Mouse (Mus musculus): ENCODE results near the gene Gng12. TPM values are rescaled to one million over a fixed set of nuclear protein-coding genes. Genes with fewer than 3 reads are reported as not detected.
A peak's percentile ranks its signal among the peaks of the same experiment; 100 is the strongest.
"Not testable (repeated sequence)": the region's sequence is repeated elsewhere in the genome, so short reads cannot be mapped to it uniquely, and the experiment has no call there.

The Gng12 gene
- total and polyA plus RNA-seq, 2 experiments: 14.1 to 24.4 TPM

DNA sequence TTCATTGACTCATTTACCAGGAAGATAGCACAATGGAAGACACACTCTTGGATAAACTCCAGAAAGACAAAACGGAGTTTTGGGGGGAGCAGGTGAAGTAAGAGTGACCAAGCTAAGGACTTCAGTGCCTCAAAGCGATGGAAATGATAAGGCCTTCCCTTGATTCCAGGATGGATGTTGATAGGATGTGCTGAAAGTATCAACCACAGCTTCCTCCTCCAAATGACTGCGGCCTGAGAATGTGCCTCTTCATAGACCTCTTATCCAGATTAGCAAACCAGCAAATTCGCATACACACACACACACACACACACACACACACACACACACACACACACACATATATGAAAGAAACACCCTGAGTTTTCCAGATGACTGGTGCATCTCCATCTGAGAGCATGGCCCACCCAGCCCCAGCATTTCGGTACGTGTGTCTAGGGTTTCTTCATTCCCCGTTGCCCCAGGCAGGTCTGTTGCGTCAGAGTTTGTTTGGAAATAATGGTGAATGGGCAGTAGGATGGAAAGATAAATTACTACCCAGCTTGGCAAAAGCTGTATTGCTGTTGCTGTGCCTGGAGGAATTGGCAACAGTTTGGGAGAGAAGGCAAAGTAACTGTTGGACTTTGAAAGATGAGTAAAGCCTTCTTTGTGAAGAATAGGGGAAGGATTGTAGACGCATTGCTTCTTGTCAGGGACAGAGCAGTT is 131.4 kb downstream of the Gng12 start:
- no peak overlapping the region for H3K27ac ChIP-seq (replicated peaks; ENCODE audit: insufficient read depth, low read depth, low read length)
- no peaks in the 10 kb centered on the region for H3K79me2 ChIP-seq (ENCODE audit: control insufficient read depth, insufficient read depth, low read length)
- peaks cover 10% of the 10 kb centered on the region for H3K4me1 ChIP-seq (ENCODE audit: control insufficient read depth, insufficient read depth, low read length)
- WGBS: 40% methylated on average over 9 of the region's 9 CpGs
- peak; percentile 94 for DNase-seq (ENCODE audit: extremely low read depth, low read depth, low spot score)
- TF ChIP-seq CTCF (IDR thresholded peaks at IDR 0.05; ENCODE audit: low read depth, low read length): no peak
- TF ChIP-seq POLR2A (IDR thresholded peaks at IDR 0.05; ENCODE audit: extremely low read depth, insufficient read depth, low read length): no peak
- H3K9ac ChIP-seq (ENCODE audit: low read depth, low read length): no peak overlapping the region
- no peaks in the 10 kb centered on the region for H3K27me3 ChIP-seq (ENCODE audit: control insufficient read depth, insufficient read depth, low read length)
- H3K36me3 ChIP-seq (ENCODE audit: control insufficient read depth, insufficient read depth, low read length): no peaks in the 10 kb centered on the region
- no peak overlapping the region for H3K4me3 ChIP-seq (ENCODE audit: insufficient read depth, low read depth, low read length)

DNA sequence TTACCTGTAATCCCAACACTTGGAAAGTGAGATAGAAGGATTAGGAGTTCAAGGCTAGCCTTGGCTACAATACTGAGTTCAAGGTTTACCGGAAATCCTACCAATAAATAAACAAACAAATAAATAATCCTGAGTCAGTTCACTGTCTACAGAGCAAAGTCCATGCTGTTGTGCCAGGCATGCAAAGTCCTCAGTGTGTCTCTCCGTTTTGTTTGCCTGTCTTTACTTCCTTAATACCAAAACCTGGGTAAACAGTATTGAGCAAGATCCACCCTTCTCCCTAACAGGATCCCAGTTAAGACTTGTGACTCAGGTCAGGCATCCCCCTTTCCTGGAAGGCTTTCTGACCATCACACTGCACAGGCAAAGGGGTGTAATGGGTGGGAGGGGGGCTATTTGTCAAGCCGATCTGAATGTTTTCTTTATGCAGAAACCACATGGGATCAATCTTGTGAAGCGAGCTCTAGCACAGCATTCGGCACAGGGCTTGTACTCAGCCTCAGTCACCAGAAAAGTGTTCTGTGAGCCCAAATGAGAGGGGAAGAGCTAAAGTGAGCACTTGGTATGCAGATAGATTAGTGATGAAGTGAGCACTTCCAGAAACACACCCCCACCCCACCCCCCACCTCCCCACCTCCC is 133.2 kb downstream of the Gng12 start:
- TF ChIP-seq POLR2A (IDR thresholded peaks at IDR 0.05; ENCODE audit: extremely low read depth, insufficient read depth, low read length) (no peak), CTCF (IDR thresholded peaks at IDR 0.05; ENCODE audit: low read depth, low read length) (no peak)
- no peaks in the 10 kb centered on the region for H3K27me3 ChIP-seq (ENCODE audit: control insufficient read depth, insufficient read depth, low read length)
- DNase-seq (ENCODE audit: extremely low read depth, low read depth, low spot score): peak; percentile 85
- 17% methylated on average over 5 of the region's 5 CpGs for WGBS
- no peak overlapping the region for H3K9ac ChIP-seq (ENCODE audit: low read depth, low read length)
- H3K27ac ChIP-seq (replicated peaks; ENCODE audit: insufficient read depth, low read depth, low read length): no peak overlapping the region
- H3K36me3 ChIP-seq (ENCODE audit: control insufficient read depth, insufficient read depth, low read length): no peaks in the 10 kb centered on the region
- no peaks in the 10 kb centered on the region for H3K79me2 ChIP-seq (ENCODE audit: control insufficient read depth, insufficient read depth, low read length)
- H3K4me3 ChIP-seq (ENCODE audit: insufficient read depth, low read depth, low read length): no peak overlapping the region
- peaks cover 10% of the 10 kb centered on the region for H3K4me1 ChIP-seq (ENCODE audit: control insufficient read depth, insufficient read depth, low read length)

DNA sequence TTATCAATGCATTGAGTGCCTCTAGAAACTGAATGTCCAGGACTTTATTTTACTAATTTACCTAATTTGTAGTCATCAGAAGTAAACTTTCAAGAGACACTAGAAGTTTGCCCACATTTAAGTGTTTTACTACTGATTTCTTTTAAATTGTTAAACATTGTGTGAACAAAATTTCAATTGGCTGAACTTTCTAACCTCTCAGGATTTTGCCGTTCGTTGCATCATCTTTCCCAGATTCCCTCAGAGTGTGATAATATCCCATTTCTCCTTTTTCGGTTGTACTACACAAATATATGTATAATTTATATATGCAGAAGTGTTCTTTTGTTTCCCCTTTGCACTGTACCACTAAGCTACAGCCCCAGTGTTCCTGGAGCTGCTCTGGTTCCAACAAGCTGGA is 133.8 kb downstream of the Gng12 start:
- WGBS: 9% methylated on average over 3 of the region's 3 CpGs
- Histone ChIP-seq H3K9ac (ENCODE audit: low read depth, low read length) (no peak overlapping the region), H3K4me3 (ENCODE audit: insufficient read depth, low read depth, low read length) (no peak overlapping the region), H3K27ac (replicated peaks; ENCODE audit: insufficient read depth, low read depth, low read length) (no peak overlapping the region), H3K4me1 (ENCODE audit: control insufficient read depth, insufficient read depth, low read length) (peaks cover 10% of the 10 kb centered on the region), H3K36me3 (ENCODE audit: control insufficient read depth, insufficient read depth, low read length) (0 out of 2 replicates have a peak, but pooled peaks cover 2% of the 10 kb centered on the region), H3K27me3 (ENCODE audit: control insufficient read depth, insufficient read depth, low read length) (no peaks in the 10 kb centered on the region), H3K79me2 (ENCODE audit: control insufficient read depth, insufficient read depth, low read length) (no peaks in the 10 kb centered on the region)
- TF ChIP-seq CTCF (IDR thresholded peaks at IDR 0.05; ENCODE audit: low read depth, low read length) (no peak), POLR2A (IDR thresholded peaks at IDR 0.05; ENCODE audit: extremely low read depth, insufficient read depth, low read length) (no peak)
- DNase-seq (ENCODE audit: extremely low read depth, low read depth, low spot score): peak; percentile 43

DNA sequence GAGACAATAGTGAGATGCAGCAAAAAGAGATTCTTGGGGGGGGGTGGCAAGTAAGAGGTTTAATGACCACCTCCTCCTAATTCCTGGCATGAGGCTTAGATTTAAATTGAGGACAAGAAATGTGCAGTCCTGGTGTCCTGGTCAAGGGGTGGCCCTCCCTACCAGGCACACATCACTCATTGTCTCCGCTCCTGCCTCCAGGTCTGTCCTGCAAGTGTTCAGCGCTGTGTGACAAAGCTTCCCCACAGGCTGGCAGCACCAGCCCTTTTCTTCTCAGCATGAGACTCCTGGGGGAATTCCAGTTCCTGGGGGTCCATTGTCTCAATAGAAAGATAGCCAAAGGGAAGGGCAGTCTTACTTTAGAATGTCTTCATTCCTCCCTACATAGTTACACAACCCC is 134.2 kb downstream of the Gng12 start:
- Histone ChIP-seq H3K4me3 (ENCODE audit: insufficient read depth, low read depth, low read length) (no peak overlapping the region), H3K9ac (ENCODE audit: low read depth, low read length) (no peak overlapping the region)

GRCm38 (mm10) chr6:67030846-67031245 is 134.6 kb downstream of the Gng12 start:
- peaks cover 11% of the 10 kb centered on the region for H3K4me1 ChIP-seq (ENCODE audit: control insufficient read depth, insufficient read depth, low read length)

More for the DNA sequence above, 134.2 kb downstream of the Gng12 start:
- H3K79me2 ChIP-seq (ENCODE audit: control insufficient read depth, insufficient read depth, low read length): no peaks in the 10 kb centered on the region
- WGBS: 75% methylated on average over 2 of the region's 2 CpGs
- peaks cover 10% of the 10 kb centered on the region for H3K4me1 ChIP-seq (ENCODE audit: control insufficient read depth, insufficient read depth, low read length)
- TF ChIP-seq CTCF (IDR thresholded peaks at IDR 0.05; ENCODE audit: low read depth, low read length) (no peak), POLR2A (IDR thresholded peaks at IDR 0.05; ENCODE audit: extremely low read depth, insufficient read depth, low read length) (no peak)
- H3K27me3 ChIP-seq (ENCODE audit: control insufficient read depth, insufficient read depth, low read length): no peaks in the 10 kb centered on the region
- no peak overlapping the region for H3K27ac ChIP-seq (replicated peaks; ENCODE audit: insufficient read depth, low read depth, low read length)
- no peak for DNase-seq (ENCODE audit: extremely low read depth, low read depth, low spot score)
- H3K36me3 ChIP-seq (ENCODE audit: control insufficient read depth, insufficient read depth, low read length): 0 out of 2 replicates have a peak, but pooled peaks cover 2% of the 10 kb centered on the region

GRCm38 (mm10) chr6:67032551-67032950 is 136.4 kb downstream of the Gng12 start:
- H3K4me3 ChIP-seq (ENCODE audit: insufficient read depth, low read depth, low read length); DNase-seq (ENCODE audit: extremely low read depth, low read depth, low spot score); H3K9ac ChIP-seq (ENCODE audit: low read depth, low read length); H3K27me3 ChIP-seq (ENCODE audit: control insufficient read depth, insufficient read depth, low read length); H3K79me2 ChIP-seq (ENCODE audit: control insufficient read depth, insufficient read depth, low read length); H3K27ac ChIP-seq (replicated peaks; ENCODE audit: insufficient read depth, low read depth, low read length); H3K36me3 ChIP-seq (ENCODE audit: control insufficient read depth, insufficient read depth, low read length): not testable (repeated sequence)
- peaks cover 12% of the 10 kb centered on the region for H3K4me1 ChIP-seq (ENCODE audit: control insufficient read depth, insufficient read depth, low read length)

More at GRCm38 (mm10) chr6:67030846-67031245, 134.6 kb downstream of the Gng12 start:
- no peak overlapping the region for H3K9ac ChIP-seq (ENCODE audit: low read depth, low read length)
- DNase-seq (ENCODE audit: extremely low read depth, low read depth, low spot score): no peak
- H3K79me2 ChIP-seq (ENCODE audit: control insufficient read depth, insufficient read depth, low read length): no peaks in the 10 kb centered on the region
- 82% methylated on average over 5 of the region's 5 CpGs for WGBS
- 0 out of 2 replicates have a peak, but pooled peaks cover 2% of the 10 kb centered on the region for H3K36me3 ChIP-seq (ENCODE audit: control insufficient read depth, insufficient read depth, low read length)
- no peak overlapping the region for H3K4me3 ChIP-seq (ENCODE audit: insufficient read depth, low read depth, low read length)
- TF ChIP-seq CTCF (IDR thresholded peaks at IDR 0.05; ENCODE audit: low read depth, low read length): no peak
- no peak for TF ChIP-seq POLR2A (IDR thresholded peaks at IDR 0.05; ENCODE audit: extremely low read depth, insufficient read depth, low read length)
- no peak overlapping the region for H3K27ac ChIP-seq (replicated peaks; ENCODE audit: insufficient read depth, low read depth, low read length)
- no peaks in the 10 kb centered on the region for H3K27me3 ChIP-seq (ENCODE audit: control insufficient read depth, insufficient read depth, low read length)

DNA sequence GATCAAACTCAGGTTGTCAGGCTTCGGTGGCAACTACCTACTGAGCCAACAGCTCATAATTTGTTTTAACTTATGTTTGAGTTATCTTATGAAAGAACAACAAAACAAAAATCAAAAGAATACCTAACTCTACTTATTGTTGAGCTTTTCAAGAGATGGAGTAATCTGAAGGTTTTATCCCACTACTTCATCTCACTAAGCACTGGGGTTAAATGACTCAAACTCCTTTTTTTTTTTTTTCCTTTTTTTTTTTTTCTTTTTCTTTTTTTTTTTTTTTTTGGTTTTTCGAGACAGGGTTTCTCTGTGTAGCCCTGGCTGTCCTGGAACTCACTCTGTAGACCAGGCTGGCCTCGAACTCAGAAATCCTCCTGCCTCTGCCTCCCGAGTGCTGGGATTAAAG is 136.8 kb downstream of the Gng12 start:
- 94% methylated on average over 3 of the region's 4 CpGs for WGBS
- not testable (repeated sequence) for H3K36me3 ChIP-seq (ENCODE audit: control insufficient read depth, insufficient read depth, low read length); DNase-seq (ENCODE audit: extremely low read depth, low read depth, low spot score); H3K27ac ChIP-seq (replicated peaks; ENCODE audit: insufficient read depth, low read depth, low read length); H3K9ac ChIP-seq (ENCODE audit: low read depth, low read length); H3K27me3 ChIP-seq (ENCODE audit: control insufficient read depth, insufficient read depth, low read length); H3K79me2 ChIP-seq (ENCODE audit: control insufficient read depth, insufficient read depth, low read length); H3K4me3 ChIP-seq (ENCODE audit: insufficient read depth, low read depth, low read length)
- H3K4me1 ChIP-seq (ENCODE audit: control insufficient read depth, insufficient read depth, low read length): peaks cover 11% of the 10 kb centered on the region

Measured in liver, adult 2 months (tissue).